Mouse (Mus musculus) ES-Bruce4 (cell line): ENCODE measurements around the gene Lingo4.

Experiments
- CTCF ChIP-seq: IDR thresholded peaks from one replicate; pipeline ENCODE4 v1.8.1; 2011; ENCODE audit warnings: low read depth, low read length
- EP300 ChIP-seq: IDR thresholded peaks from 2 replicates; pipeline ENCODE4 v1.6.1; 2011; ENCODE audit warnings: low read depth, low read length; ENCODE audit not compliant: insufficient read depth
- POLR2A ChIP-seq: IDR thresholded peaks from one replicate; pipeline ENCODE4 v1.8.1; 2011; ENCODE audit warnings: low read length; ENCODE audit not compliant: insufficient read depth

- TF ChIP-seq POLR2A (no peak), CTCF (no peak), EP300 (no peak)
Measured at GRCm38 (mm10) chr3:94393049-94393448, 5.3 kb upstream of the Lingo4 start.
